ENCODE assay signal across 19 mouse cellular contexts in the genomic region with DNA sequence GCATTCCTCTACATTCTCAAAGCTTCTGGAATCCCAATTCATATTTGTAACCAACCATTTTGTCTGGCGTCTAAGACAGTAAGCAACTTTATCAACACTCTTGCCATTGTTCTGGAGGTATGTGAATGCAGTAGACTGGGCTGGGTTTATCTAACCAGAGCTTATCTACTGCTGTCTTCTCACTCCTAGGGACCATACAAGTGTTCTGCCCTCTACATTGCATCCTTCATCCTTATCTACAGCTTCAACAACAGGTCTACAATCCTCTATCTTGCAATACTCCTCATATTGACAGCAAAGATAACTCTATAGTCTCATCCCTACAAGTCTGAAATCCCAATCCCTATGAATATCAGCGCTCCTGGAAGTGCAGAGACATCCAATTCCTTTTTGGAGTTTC.
"Had no signal": no experiment of that assay in that cellular context is flagged by ENCODE, and none has a peak within 500 bp of the region (broad histone marks: within the 10 kb centered on the region; RNA-seq: fewer than 3 reads in every experiment).

No protein-coding gene starts in this region.

- H3K36me3 ChIP-seq: intestine, embryonic 15.5 days; kidney, embryonic 15.5 days; limb, embryonic 12.5 days; limb, embryonic 15.5 days; midbrain, embryonic 10.5 days; midbrain, embryonic 13.5 days had no signal

- H3K4me3 ChIP-seq: intestine, embryonic 15.5 days; kidney, embryonic 15.5 days; left cerebral cortex, adult 2 months; limb, embryonic 12.5 days; limb, embryonic 15.5 days; midbrain, embryonic 10.5 days; midbrain, embryonic 13.5 days had no signal

- H3K9me3 ChIP-seq: intestine, embryonic 15.5 days; kidney, embryonic 15.5 days; limb, embryonic 12.5 days; limb, embryonic 15.5 days; midbrain, embryonic 10.5 days; midbrain, embryonic 13.5 days had no signal

- H3K27ac ChIP-seq: intestine, embryonic 15.5 days; kidney, embryonic 15.5 days; left cerebral cortex, adult 2 months; limb, embryonic 12.5 days; limb, embryonic 15.5 days; midbrain, embryonic 10.5 days; midbrain, embryonic 13.5 days had no signal

- H3K9ac ChIP-seq: intestine, embryonic 15.5 days; kidney, embryonic 15.5 days; limb, embryonic 12.5 days; limb, embryonic 15.5 days; midbrain, embryonic 13.5 days had no signal

- H3K4me2 ChIP-seq: intestine, embryonic 15.5 days; kidney, embryonic 15.5 days; limb, embryonic 12.5 days; limb, embryonic 15.5 days; midbrain, embryonic 13.5 days had no signal

- DNase-seq: kidney, adult 11 months; kidney, adult 8-10 months; kidney, postnatal 10 days; kidney, postnatal 36 days; layer of hippocampus, postnatal 36 days; left cerebral cortex, postnatal 4 days; lung, adult 2 months; lung, postnatal 14 days; lung, postnatal 4 days; thymus, adult 18-20 months; thymus, postnatal 36 days had no signal

- H3K27me3 ChIP-seq: intestine, embryonic 15.5 days; kidney, embryonic 15.5 days; limb, embryonic 12.5 days; limb, embryonic 15.5 days; midbrain, embryonic 13.5 days had no signal

- ATAC-seq: intestine, embryonic 15.5 days; midbrain, embryonic 13.5 days; midbrain, embryonic 16.5 days had no signal

- H3K4me1 ChIP-seq: intestine, embryonic 15.5 days; kidney, embryonic 15.5 days; limb, embryonic 12.5 days; limb, embryonic 15.5 days; midbrain, embryonic 10.5 days; midbrain, embryonic 13.5 days had no signal
